Comparison of ENCODE assay signal across 8 mouse cellular contexts in genomic region chr5:121221328-121221850, GRCm38 (mm10). TPM values are rescaled to one million over a fixed set of nuclear protein-coding genes. Genes with fewer than 3 reads are reported as not detected.
DNase-seq lines count a peak whose midpoint lies in the region; ATAC-seq and TF ChIP-seq lines count a peak whose summit lies in the region.

No protein-coding gene starts in this region.

- no peak overlapping the region for H3K27ac ChIP-seq in liver, adult 2 months (replicated peaks; ENCODE audit: insufficient read depth, low read depth, low read length)
- H3K27ac ChIP-seq in cortical plate, adult 2 months (ENCODE audit: insufficient read depth, low read length): no peak overlapping the region
- H3K27ac ChIP-seq in hindbrain, embryonic 15.5 days (replicated peaks): peak overlapping the region; percentile 92
- H3K27ac ChIP-seq in midbrain, postnatal 0 days (ENCODE audit: low read depth, low read length): peak overlapping the region; percentile 96

- H3K27me3 ChIP-seq in liver, adult 2 months (ENCODE audit: control insufficient read depth, insufficient read depth, low read length): no peaks in the 10 kb centered on the region
- no peaks in the 10 kb centered on the region for H3K27me3 ChIP-seq in hindbrain, embryonic 15.5 days
- no peaks in the 10 kb centered on the region for H3K27me3 ChIP-seq in midbrain, postnatal 0 days (ENCODE audit: insufficient read depth, low read length)

- peak overlapping the region; percentile 87; the same call in 1 of the 2 replicates for H3K4me3 ChIP-seq in liver, adult 2 months (ENCODE audit: insufficient read depth, low read depth, low read length)
- peak overlapping the region; percentile 69 for H3K4me3 ChIP-seq in cortical plate, adult 2 months (ENCODE audit: insufficient read depth, low read length)
- H3K4me3 ChIP-seq in hindbrain, embryonic 15.5 days: peak overlapping the region; percentile 87
- peak overlapping the region; percentile 94 for H3K4me3 ChIP-seq in midbrain, postnatal 0 days (ENCODE audit: low read depth, low read length)

- TF ChIP-seq CTCF in liver, adult 2 months (IDR thresholded peaks at IDR 0.05; ENCODE audit: low read depth, low read length): no peak
- TF ChIP-seq CTCF in cortical plate, adult 2 months (IDR thresholded peaks at IDR 0.05; ENCODE audit: extremely low read depth, insufficient read depth, low read length): no peak
- no peak for TF ChIP-seq CTCF in midbrain, postnatal 0 days (IDR thresholded peaks at IDR 0.05)

- H3K4me2 ChIP-seq in hindbrain, embryonic 15.5 days: peak overlapping the region; percentile 85
- peak overlapping the region; percentile 75 for H3K4me2 ChIP-seq in midbrain, postnatal 0 days (ENCODE audit: low read depth, low read length, poor library complexity, severe bottlenecking)

- TF ChIP-seq POLR2A in liver, adult 2 months (IDR thresholded peaks at IDR 0.05; ENCODE audit: extremely low read depth, insufficient read depth, low read length): no peak
- no peak for TF ChIP-seq POLR2A in cortical plate, adult 2 months (IDR thresholded peaks at IDR 0.05; ENCODE audit: extremely low read depth, insufficient read depth, low read length)

- peak; percentile 36; the same call in 1 of the 2 replicates for ATAC-seq in hindbrain, embryonic 15.5 days (ENCODE audit: low FRiP score, low read depth)
- 0 out of 2 replicates have a peak, but pooled peaks have one; percentile 6 for ATAC-seq in midbrain, postnatal 0 days (ENCODE audit: low FRiP score)
- no peak for ATAC-seq in erythroid progenitor cell, adult 5-6 weeks (replicated peaks; ENCODE audit: low FRiP score, poor library complexity, severe bottlenecking)

- no peaks in the 10 kb centered on the region for H3K9me3 ChIP-seq in hindbrain, embryonic 15.5 days
- no peaks in the 10 kb centered on the region for H3K9me3 ChIP-seq in midbrain, postnatal 0 days (ENCODE audit: low read length)

- peaks cover 4% of the 10 kb centered on the region; the same call in 1 of the 2 replicates for H3K4me1 ChIP-seq in liver, adult 2 months (ENCODE audit: control insufficient read depth, insufficient read depth, low read length)
- peaks cover 2% of the 10 kb centered on the region; the same call in 1 of the 2 replicates for H3K4me1 ChIP-seq in cortical plate, adult 2 months (ENCODE audit: control insufficient read depth, insufficient read depth, low read length)
- H3K4me1 ChIP-seq in hindbrain, embryonic 15.5 days (replicated peaks): peaks cover 27% of the 10 kb centered on the region
- no peaks in the 10 kb centered on the region for H3K4me1 ChIP-seq in midbrain, postnatal 0 days (ENCODE audit: insufficient read depth, low read length)

- H3K36me3 ChIP-seq in liver, adult 2 months (ENCODE audit: control insufficient read depth, insufficient read depth, low read length): no peaks in the 10 kb centered on the region
- no peaks in the 10 kb centered on the region for H3K36me3 ChIP-seq in hindbrain, embryonic 15.5 days
- no peaks in the 10 kb centered on the region for H3K36me3 ChIP-seq in midbrain, postnatal 0 days (ENCODE audit: insufficient read depth, low read length)

- 44% methylated on average over 22 of the region's 23 CpGs for WGBS in liver, adult 2 months
- 7% methylated on average over 23 of the region's 23 CpGs for whole genome bisulfite sequencing in hindbrain, embryonic 15.5 days
- 4% methylated on average over 23 of the region's 23 CpGs for WGBS in midbrain, postnatal 0 days

- 0 out of 2 replicates have a peak overlapping the region, but pooled peaks have one; percentile 13 for H3K9ac ChIP-seq in liver, adult 2 months (ENCODE audit: low read depth, low read length)
- H3K9ac ChIP-seq in hindbrain, embryonic 15.5 days: peak overlapping the region; percentile 91
- H3K9ac ChIP-seq in midbrain, postnatal 0 days (replicated peaks; ENCODE audit: low read length, poor library complexity, severe bottlenecking): peak overlapping the region; percentile 98

- no peak for DNase-seq in liver, adult 2 months (ENCODE audit: extremely low read depth, low read depth, low spot score)
- DNase-seq in liver: no peak
- DNase-seq in midbrain, postnatal 0 days (ENCODE audit: low spot score): no peak
- no peak for DNase-seq in ovary, adult 18-20 months (ENCODE audit: low spot score)
- DNase-seq in layer of hippocampus, postnatal 10 days (ENCODE audit: low spot score in 2 of 2): no peak

- H3K79me2 ChIP-seq in liver, adult 2 months (ENCODE audit: control insufficient read depth, insufficient read depth, low read length): peaks cover 20% of the 10 kb centered on the region; the same call in 1 of the 2 replicates

RNA-seq across cellular contexts. Expression of gene Hectd4, which starts 1.4 kb away (rescaled TPM):
- total RNA-seq in liver, adult 2 months (2014; rRNA removed): 9.7 and 10.0 TPM in 2 replicates
- 5.5 and 7.6 TPM in 2 replicates for polyA plus RNA-seq in liver, adult 2 months (2012; rRNA removed)
- polyA plus RNA-seq in cortical plate, adult 2 months (2012; rRNA removed): 77.7 and 79.8 TPM in 2 replicates
- polyA plus RNA-seq in hindbrain, embryonic 15.5 days (2015; fragmentation: Nextera tagmentation; extraction: Ambion mirVana): 19.0 and 20.6 TPM in 2 replicates
- 141 and 153 TPM in 2 replicates for total RNA-seq in midbrain, postnatal 0 days (2014; rRNA removed)
- polyA plus RNA-seq in midbrain, postnatal 0 days (2015; fragmentation: Nextera tagmentation; extraction: Ambion mirVana): 16.4 and 17.9 TPM in 2 replicates
- total RNA-seq in layer of hippocampus, postnatal 10 days (2021): 100 to 1,000 TPM; 190 to 212 TPM
- total RNA-seq in erythroid progenitor cell, adult 5-6 weeks (2015; ENCODE audit: low replicate concordance): 214 and 233 TPM in 2 replicates
- total RNA-seq in erythroid progenitor cell, adult 5-6 weeks (2017; ENCODE audit: low replicate concordance): 286 and 356 TPM in 2 replicates

RNA-seq across cellular contexts. Expression of gene Rpl6, which starts 17.1 kb away (rescaled TPM):
- total RNA-seq in liver, adult 2 months (2014; rRNA removed): 135 and 163 TPM in 2 replicates
- polyA plus RNA-seq in liver, adult 2 months (2012; rRNA removed): 122 and 146 TPM in 2 replicates
- 394 and 406 TPM in 2 replicates for polyA plus RNA-seq in cortical plate, adult 2 months (2012; rRNA removed)
- 342 and 359 TPM in 2 replicates for polyA plus RNA-seq in hindbrain, embryonic 15.5 days (2015; fragmentation: Nextera tagmentation; extraction: Ambion mirVana)
- 463 and 476 TPM in 2 replicates for total RNA-seq in midbrain, postnatal 0 days (2014; rRNA removed)
- polyA plus RNA-seq in midbrain, postnatal 0 days (2015; fragmentation: Nextera tagmentation; extraction: Ambion mirVana): 360 and 362 TPM in 2 replicates
- total RNA-seq in layer of hippocampus, postnatal 10 days (2021): 100 to 1,000 TPM; 520 to 542 TPM
- 759 and 847 TPM in 2 replicates for total RNA-seq in erythroid progenitor cell, adult 5-6 weeks (2015; ENCODE audit: low replicate concordance)
- 373 and 474 TPM in 2 replicates for total RNA-seq in erythroid progenitor cell, adult 5-6 weeks (2017; ENCODE audit: low replicate concordance)

RNA-seq across cellular contexts. Expression of gene Ptpn11, which starts 30.2 kb away (rescaled TPM):
- total RNA-seq in liver, adult 2 months (2014; rRNA removed): 23.1 and 30.3 TPM in 2 replicates
- 15.6 and 17.0 TPM in 2 replicates for polyA plus RNA-seq in liver, adult 2 months (2012; rRNA removed)
- 60.0 and 64.6 TPM in 2 replicates for polyA plus RNA-seq in cortical plate, adult 2 months (2012; rRNA removed)
- polyA plus RNA-seq in hindbrain, embryonic 15.5 days (2015; fragmentation: Nextera tagmentation; extraction: Ambion mirVana): 20.0 and 22.9 TPM in 2 replicates
- 53.9 and 54.4 TPM in 2 replicates for total RNA-seq in midbrain, postnatal 0 days (2014; rRNA removed)
- polyA plus RNA-seq in midbrain, postnatal 0 days (2015; fragmentation: Nextera tagmentation; extraction: Ambion mirVana): 23.1 and 24.8 TPM in 2 replicates
- total RNA-seq in layer of hippocampus, postnatal 10 days (2021): 10 to 100 TPM; 78.1 to 82.4 TPM
- total RNA-seq in erythroid progenitor cell, adult 5-6 weeks (2015; ENCODE audit: low replicate concordance): 19.3 and 20.9 TPM in 2 replicates
- total RNA-seq in erythroid progenitor cell, adult 5-6 weeks (2017; ENCODE audit: low replicate concordance): 36.9 and 44.9 TPM in 2 replicates

Comparison
In these comparisons a context has a peak if more than half of its experiments do, and no peak if none do; other contexts are left out.
1. H3K27ac ChIP-seq: peak in hindbrain, embryonic 15.5 days (single experiment) and midbrain, postnatal 0 days (single experiment); none in liver, adult 2 months (single experiment) and cortical plate, adult 2 months (single experiment).
2. H3K9ac ChIP-seq: peak in every context shown above with its lines; median percentile 98 in midbrain, postnatal 0 days; 91 in hindbrain, embryonic 15.5 days; 13 in liver, adult 2 months.
3. RNA of gene Hectd4, which starts 1.4 kb away (total RNA-seq): 214 to 356 TPM in erythroid progenitor cell, adult 5-6 weeks, 190 to 212 TPM in layer of hippocampus, postnatal 10 days and 141 to 153 TPM in midbrain, postnatal 0 days; 9.7 to 10.0 TPM in liver, adult 2 months; every median in the first group is over 10 times any median in the second.
4. Peak in every context shown above with its lines, with median percentiles within 50 percentile points of each other: H3K4me3 ChIP-seq.